Mouse (Mus musculus) testis, adult 2 months (tissue): ENCODE results near the gene Aatk.

ENCODE experiments used
- CTCF ChIP-seq: fragments of 200-500 bp; IDR thresholded peaks from 2 replicates; pipeline ENCODE4 v1.5.1; 2012; ENCODE audit warnings: low read depth, mild to moderate bottlenecking, inconsistent platforms, low read length, moderate library complexity; ENCODE audit not compliant: control insufficient read depth, insufficient read depth, insufficient replicate concordance
- POLR2A ChIP-seq: fragments of 200-500 bp; IDR thresholded peaks from 2 replicates; pipeline ENCODE4 v1.6.1; 2012; ENCODE audit warnings: low read depth, mild to moderate bottlenecking, inconsistent platforms, low read length, moderate library complexity; ENCODE audit not compliant: control insufficient read depth

- TF ChIP-seq POLR2A (no peak), CTCF (peak; percentile 63)
Measured at GRCm38 (mm10) chr11:120065291-120065690, 18.3 kb upstream of the Aatk start.
